Mouse (Mus musculus) forebrain, postnatal 0 days (tissue): ENCODE results near the gene Nt5c2. TPM values are rescaled to one million over a fixed set of nuclear protein-coding genes. Genes with fewer than 3 reads are reported as not detected.

Experiments used
- ATAC-seq: fragments of 200-750 bp; cut with Nextera tagmentation; 2 replicates; pipeline ENCODE4 v1.8.0; 2017; ENCODE audit warnings: mild to moderate bottlenecking, moderate library complexity
- DNase-seq: peaks from one replicate; pipeline ENCODE4 v3.0.0-alpha.2; 2015
- H3K27ac ChIP-seq: fragments of 300-500 bp; sonication (generic); 2 replicates; pipeline ENCODE4 v1.5.1; 2014; ENCODE audit warnings: low read depth, mild to moderate bottlenecking, antibody characterized with exemption, low read length, moderate library complexity, mixed read lengths
- H3K27me3 ChIP-seq: fragments of 300-500 bp; sonication (generic); 2 replicates; pipeline ENCODE4 v1.6.1; 2014; ENCODE audit warnings: mild to moderate bottlenecking, low read length, mixed read lengths; ENCODE audit not compliant: insufficient read depth
- H3K36me3 ChIP-seq: fragments of 300-500 bp; sonication (generic); 2 replicates; pipeline ENCODE4 v1.6.1; 2014; ENCODE audit warnings: mild to moderate bottlenecking, moderate library complexity; ENCODE audit not compliant: insufficient read depth
- H3K4me1 ChIP-seq: fragments of 300-500 bp; sonication (generic); 2 replicates; pipeline ENCODE4 v1.6.1; 2014; ENCODE audit warnings: antibody characterized with exemption; ENCODE audit not compliant: insufficient read depth
- H3K4me2 ChIP-seq: fragments of 300-500 bp; sonication (generic); 2 replicates; pipeline ENCODE4 v1.6.1; 2014; ENCODE audit warnings: low read depth, mild to moderate bottlenecking, moderate library complexity
- H3K4me3 ChIP-seq: fragments of 300-500 bp; sonication (generic); 2 replicates; pipeline ENCODE4 v1.5.1; 2014; ENCODE audit warnings: low read depth, low read length, mixed read lengths
- H3K9ac ChIP-seq: fragments of 300-500 bp; sonication (generic); 2 replicates; pipeline ENCODE4 v1.6.1; 2014; ENCODE audit warnings: mild to moderate bottlenecking
- H3K9me3 ChIP-seq: fragments of 300-500 bp; sonication (generic); 2 replicates; pipeline ENCODE4 v1.6.1; 2016; ENCODE audit warnings: low read length
- CTCF ChIP-seq: sonication (generic); IDR thresholded peaks from 2 replicates; pipeline ENCODE4 v1.5.1; 2016; ENCODE audit warnings: antibody characterized with exemption, control low read depth, low read depth
- WGBS: fragments of 180-500 bp; shearing (Covaris S2); extraction: QIAGEN DNeasy Blood & Tissue Kit; methylation state at CpG from one replicate; pipeline ENCODE4 v1.1.7; 2014; 5-methylcytosine and 5-hydroxymethylcytosine counted together
- polyA plus RNA-seq: library from polyadenylated mRNA; unstranded; fragments of >200 nt; fragmentation: Nextera tagmentation; extraction: Ambion mirVana; gene quantifications from 2 replicates; pipeline ENCODE4 v1.2.1, GENCODE M21; 2015
- total RNA-seq: library from RNA; depleted of rRNA; stranded (reverse); fragments of >200 nt; gene quantifications from 2 replicates; pipeline ENCODE4 v1.2.3, GENCODE M21; 2014

The Nt5c2 gene
- total and polyA plus RNA-seq, 2 experiments from 2014 or later: 69.5 to 80.4 TPM

- Histone ChIP-seq H3K27me3 (no peaks in the 10 kb centered on the region), H3K9me3 (no peaks in the 10 kb centered on the region), H3K9ac (no peak overlapping the region), H3K4me1 (0 out of 2 replicates have a peak, but pooled peaks cover 3% of the 10 kb centered on the region), H3K27ac (peak overlapping the region; percentile 3; the same call in 1 of the 2 replicates), H3K36me3 (no peaks in the 10 kb centered on the region), H3K4me2 (no peak overlapping the region), H3K4me3 (no peak overlapping the region)
- ATAC-seq (no peak), DNase-seq (no peak)
- 60% methylated on average over 6 of the region's 6 CpGs for WGBS
- TF ChIP-seq CTCF: no peak
Measured at GRCm38 (mm10) chr19:46856232-46856631, 158.7 kb downstream of the Nt5c2 start.

GRCm38 (mm10) chr19:46849443-46849997 lies 165.4 kb downstream of the Nt5c2 start:
- Histone ChIP-seq H3K4me1 (no peaks in the 10 kb centered on the region), H3K4me2 (no peak overlapping the region), H3K36me3 (no peaks in the 10 kb centered on the region), H3K27ac (no peak overlapping the region), H3K27me3 (no peaks in the 10 kb centered on the region), H3K9me3 (no peaks in the 10 kb centered on the region), H3K4me3 (no peak overlapping the region), H3K9ac (no peak overlapping the region)
- ATAC-seq (no peak), DNase-seq (no peak)
- no peak for TF ChIP-seq CTCF
- WGBS: 79% methylated on average over 9 of the region's 9 CpGs

- Histone ChIP-seq H3K4me2 (no peak overlapping the region), H3K36me3 (no peaks in the 10 kb centered on the region), H3K27ac (no peak overlapping the region), H3K4me1 (no peaks in the 10 kb centered on the region), H3K9me3 (no peaks in the 10 kb centered on the region), H3K9ac (no peak overlapping the region), H3K27me3 (no peaks in the 10 kb centered on the region), H3K4me3 (no peak overlapping the region)
- DNase-seq (no peak), ATAC-seq (no peak)
- TF ChIP-seq CTCF: no peak
- 47% methylated on average over 14 of the region's 14 CpGs for WGBS
Measured at GRCm38 (mm10) chr19:46848381-46849268, 166.3 kb downstream of the Nt5c2 start.

- ATAC-seq: no peak
Measured at GRCm38 (mm10) chr19:46846459-46846858, 168.5 kb downstream of the Nt5c2 start.

DNA sequence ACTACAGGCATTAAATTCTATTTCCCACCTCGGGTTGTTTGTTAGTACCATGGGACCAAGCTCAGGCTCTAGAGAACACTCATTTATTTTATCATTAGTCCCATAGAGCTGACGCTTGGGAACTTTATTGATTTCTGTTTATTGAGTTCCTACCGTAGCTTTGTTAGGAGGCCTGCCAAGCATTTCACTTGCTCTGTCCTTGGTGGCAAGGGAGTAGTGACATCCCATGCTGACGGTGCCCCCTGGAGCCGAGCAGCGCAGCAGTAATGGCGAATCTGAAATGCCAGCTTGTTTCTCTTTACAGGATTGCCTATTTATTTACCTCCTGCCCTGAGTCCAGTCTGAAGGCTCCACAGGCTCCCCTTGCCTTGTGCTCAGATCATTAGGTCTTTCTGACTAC lies 168.9 kb downstream of the Nt5c2 start:
- Histone ChIP-seq H3K36me3 (no peaks in the 10 kb centered on the region), H3K4me3 (no peak overlapping the region), H3K27ac (no peak overlapping the region), H3K4me2 (no peak overlapping the region), H3K9me3 (no peaks in the 10 kb centered on the region), H3K4me1 (no peaks in the 10 kb centered on the region), H3K27me3 (no peaks in the 10 kb centered on the region), H3K9ac (no peak overlapping the region)
- TF ChIP-seq CTCF: no peak
- ATAC-seq: no peak
- 82% methylated on average over 7 of the region's 7 CpGs for WGBS
- no peak for DNase-seq

More at GRCm38 (mm10) chr19:46846459-46846858, 168.5 kb downstream of the Nt5c2 start:
- H3K9ac ChIP-seq: no peak overlapping the region
- no peak overlapping the region for H3K4me2 ChIP-seq
- H3K27me3 ChIP-seq: no peaks in the 10 kb centered on the region
- no peak for DNase-seq
- no peak overlapping the region for H3K27ac ChIP-seq
- 79% methylated on average over 5 of the region's 5 CpGs for WGBS
- no peaks in the 10 kb centered on the region for H3K4me1 ChIP-seq
- no peak for TF ChIP-seq CTCF
- H3K9me3 ChIP-seq: no peaks in the 10 kb centered on the region
- H3K4me3 ChIP-seq: no peak overlapping the region
- no peaks in the 10 kb centered on the region for H3K36me3 ChIP-seq

GRCm38 (mm10) chr19:46843030-46843429 lies 171.9 kb downstream of the Nt5c2 start:
- H3K4me1 ChIP-seq: no peaks in the 10 kb centered on the region
- H3K27me3 ChIP-seq: no peaks in the 10 kb centered on the region
- H3K9ac ChIP-seq: no peak overlapping the region
- no peak overlapping the region for H3K4me2 ChIP-seq
- TF ChIP-seq CTCF: no peak
- no peak overlapping the region for H3K27ac ChIP-seq
- no peak for DNase-seq
- H3K9me3 ChIP-seq: no peaks in the 10 kb centered on the region
- H3K36me3 ChIP-seq: no peaks in the 10 kb centered on the region
- 88% methylated on average over 2 of the region's 2 CpGs for WGBS
- H3K4me3 ChIP-seq: no peak overlapping the region
- no peak for ATAC-seq

GRCm38 (mm10) chr19:46841016-46841415 lies 173.9 kb downstream of the Nt5c2 start:
- Histone ChIP-seq H3K9ac (no peak overlapping the region), H3K9me3 (no peaks in the 10 kb centered on the region), H3K36me3 (no peaks in the 10 kb centered on the region), H3K4me2 (no peak overlapping the region), H3K27me3 (no peaks in the 10 kb centered on the region), H3K4me3 (no peak overlapping the region), H3K27ac (no peak overlapping the region), H3K4me1 (no peaks in the 10 kb centered on the region)
- WGBS: 84% methylated on average over 4 of the region's 4 CpGs
- TF ChIP-seq CTCF: no peak
- DNase-seq (no peak), ATAC-seq (no peak)
